Mouse (Mus musculus) G1E (cell line): ENCODE results near the gene Ybx2.

Experiments
- CTCF ChIP-seq: IDR thresholded peaks from 2 replicates; pipeline ENCODE4 v1.5.1; 2012; ENCODE audit warnings: low read depth, low read length, inconsistent platforms, mixed read lengths
- GATA1 ChIP-seq: IDR thresholded peaks from 2 replicates; pipeline ENCODE4 v1.6.1; 2012; ENCODE audit warnings: borderline replicate concordance, low read length, inconsistent platforms, mixed read lengths
- GATA2 ChIP-seq: IDR thresholded peaks from 2 replicates; pipeline ENCODE4 v1.6.1; 2012; ENCODE audit warnings: low read depth, low read length, inconsistent platforms, borderline replicate concordance
- TAL1 ChIP-seq: conservative IDR thresholded peaks from 2 replicates; pipeline ENCODE4 v1.6.1; 2012; ENCODE audit warnings: low read depth, low read length, inconsistent platforms, mixed read lengths

DNA sequence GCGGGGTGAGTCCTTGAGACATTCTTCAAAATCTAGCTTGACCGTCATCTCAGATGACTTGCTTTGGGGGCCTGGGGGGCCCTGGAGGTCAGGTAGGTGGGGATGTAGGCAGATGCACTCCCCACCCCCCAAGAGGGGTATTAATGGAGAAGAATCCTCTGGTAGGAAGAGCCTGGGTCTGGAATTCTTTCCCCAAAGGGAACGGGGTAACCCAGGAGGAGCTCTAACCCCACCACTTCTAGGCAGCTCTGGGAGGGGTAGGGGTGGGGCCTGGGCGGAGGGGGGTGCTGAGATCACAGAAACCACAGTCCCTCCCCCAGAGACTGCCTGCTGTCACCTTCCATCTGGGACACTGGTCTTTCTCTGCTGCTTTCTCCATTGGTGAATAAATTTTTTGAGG, 40.3 kb upstream of the Ybx2 start, which contains the start of gene Acap1:
- no peak for TF ChIP-seq TAL1
- TF ChIP-seq CTCF = no peak
- no peak for TF ChIP-seq GATA1
- no peak for TF ChIP-seq GATA2
